Comparison of ENCODE assay signal across 10 mouse cellular contexts in genomic region chr10:81644716-81645115, GRCm38 (mm10). TPM values are rescaled to one million over a fixed set of nuclear protein-coding genes. Genes with fewer than 3 reads are reported as not detected.
DNase-seq lines count a peak whose midpoint lies in the region; ATAC-seq and TF ChIP-seq lines count a peak whose summit lies in the region.
"Had no signal": no experiment of that assay in that cellular context is flagged by ENCODE, and none has a peak within 500 bp of the region (broad histone marks: within the 10 kb centered on the region; RNA-seq: fewer than 3 reads in every experiment).

No protein-coding gene starts in this region.

- H3K4me3 ChIP-seq in forebrain, embryonic 11.5 days (ENCODE audit: low read depth, low read length), result no peak overlapping the region
- no peak overlapping the region for H3K4me3 ChIP-seq in forebrain, embryonic 14.5 days (ENCODE audit: low read depth, low read length)
- no peak overlapping the region for H3K4me3 ChIP-seq in layer of hippocampus, adult 2 months
- H3K4me3 ChIP-seq in E14TG2a.4 (replicated peaks; ENCODE audit: low read length), result peak overlapping the region; percentile 89
- no peak overlapping the region for H3K4me3 ChIP-seq in limb, embryonic 13.5 days

- TF ChIP-seq CTCF in layer of hippocampus, adult 2 months (conservative IDR thresholded peaks at IDR 0.05), result no peak
- TF ChIP-seq CTCF in E14TG2a.4 (conservative IDR thresholded peaks at IDR 0.05; ENCODE audit: low read length), result no peak

- no peaks in the 10 kb centered on the region for H3K9me3 ChIP-seq in forebrain, embryonic 11.5 days (ENCODE audit: control insufficient read depth, low read length)
- H3K9me3 ChIP-seq in forebrain, embryonic 14.5 days (replicated peaks; ENCODE audit: control insufficient read depth, low read length), result no peaks in the 10 kb centered on the region
- no peaks in the 10 kb centered on the region for H3K9me3 ChIP-seq in E14TG2a.4 (ENCODE audit: low read length)
- H3K9me3 ChIP-seq in limb, embryonic 13.5 days, result no peaks in the 10 kb centered on the region
- H3K9me3 ChIP-seq: limb, embryonic 15.5 days had no signal

- ATAC-seq in forebrain, embryonic 11.5 days (replicated peaks; ENCODE audit: low FRiP score), result no peak
- ATAC-seq in forebrain, embryonic 14.5 days, result no peak
- ATAC-seq in limb, embryonic 13.5 days (ENCODE audit: low FRiP score, low read depth), result no peak

- peak; percentile 56 for DNase-seq in forebrain, embryonic 11.5 days (ENCODE audit: low spot score)
- DNase-seq in forebrain, embryonic 14.5 days (ENCODE audit: low spot score), result no peak
- peak; percentile 3 to 15 for DNase-seq in layer of hippocampus, adult 8-10 months (ENCODE audit: low spot score in 2 of 2)
- DNase-seq in layer of hippocampus, adult 2 months (ENCODE audit: low spot score in 2 of 2), result no peak
- DNase-seq in adipocyte (ENCODE audit: low spot score), result no peak
- DNase-seq in kidney, adult 11 months, result no peak
- DNase-seq: gastrocnemius, postnatal 14 days had no signal

- H3K27me3 ChIP-seq in forebrain, embryonic 11.5 days (ENCODE audit: control insufficient read depth, insufficient read depth, low read length), result no peaks in the 10 kb centered on the region
- no peaks in the 10 kb centered on the region for H3K27me3 ChIP-seq in forebrain, embryonic 14.5 days (replicated peaks; ENCODE audit: control insufficient read depth, insufficient read depth, low read length)
- 0 out of 2 replicates have a peak, but pooled peaks cover 3% of the 10 kb centered on the region for H3K27me3 ChIP-seq in E14TG2a.4 (ENCODE audit: insufficient read depth, low read length)
- H3K27me3 ChIP-seq in limb, embryonic 13.5 days, result no peaks in the 10 kb centered on the region
- H3K27me3 ChIP-seq: limb, embryonic 15.5 days had no signal

- no peak overlapping the region for H3K9ac ChIP-seq in forebrain, embryonic 11.5 days (ENCODE audit: low read length)
- no peak overlapping the region for H3K9ac ChIP-seq in forebrain, embryonic 14.5 days (ENCODE audit: low read length)
- H3K9ac ChIP-seq in limb, embryonic 13.5 days, result no peak overlapping the region

- peaks cover 8% of the 10 kb centered on the region for H3K4me1 ChIP-seq in forebrain, embryonic 11.5 days (replicated peaks; ENCODE audit: control insufficient read depth, insufficient read depth, low read length)
- peaks cover 13% of the 10 kb centered on the region for H3K4me1 ChIP-seq in forebrain, embryonic 14.5 days (ENCODE audit: control insufficient read depth, insufficient read depth, low read length)
- H3K4me1 ChIP-seq in E14TG2a.4 (replicated peaks; ENCODE audit: low read depth, low read length), result peaks cover 48% of the 10 kb centered on the region
- peaks cover 19% of the 10 kb centered on the region for H3K4me1 ChIP-seq in limb, embryonic 13.5 days

- 94% methylated on average over 18 of the region's 18 CpGs for WGBS in forebrain, embryonic 11.5 days
- WGBS in forebrain, embryonic 14.5 days, result 91% methylated on average over 18 of the region's 18 CpGs
- WGBS in limb, embryonic 13.5 days, result 91% methylated on average over 18 of the region's 18 CpGs

- H3K4me2 ChIP-seq in forebrain, embryonic 11.5 days (ENCODE audit: low read depth, low read length, severe bottlenecking), result no peak overlapping the region
- H3K4me2 ChIP-seq in forebrain, embryonic 14.5 days (ENCODE audit: low read length), result no peak overlapping the region
- peak overlapping the region; percentile 93; the same call in 1 of the 2 replicates for H3K4me2 ChIP-seq in limb, embryonic 13.5 days (replicated peaks)

- H3K27ac ChIP-seq in forebrain, embryonic 11.5 days (ENCODE audit: low read depth, low read length), result no peak overlapping the region
- no peak overlapping the region for H3K27ac ChIP-seq in forebrain, embryonic 14.5 days (ENCODE audit: low read depth, low read length)
- H3K27ac ChIP-seq in layer of hippocampus, adult 2 months, result no peak overlapping the region
- H3K27ac ChIP-seq in limb, embryonic 13.5 days, result no peak overlapping the region

- no peaks in the 10 kb centered on the region for H3K36me3 ChIP-seq in forebrain, embryonic 11.5 days (ENCODE audit: control insufficient read depth, insufficient read depth, low read length)
- no peaks in the 10 kb centered on the region for H3K36me3 ChIP-seq in forebrain, embryonic 14.5 days (ENCODE audit: control insufficient read depth, insufficient read depth, low read length)
- peaks cover 31% of the 10 kb centered on the region for H3K36me3 ChIP-seq in E14TG2a.4 (ENCODE audit: insufficient read depth, low read length)
- H3K36me3 ChIP-seq in limb, embryonic 13.5 days, result no peaks in the 10 kb centered on the region

RNA-seq across cellular contexts. Expression of gene Gm10778, which starts 4.1 kb away (rescaled TPM):
- polyA plus RNA-seq in forebrain, embryonic 11.5 days (2014; fragmentation: Nextera tagmentation; extraction: Ambion mirVana), result 5.0 and 5.2 TPM in 2 replicates
- 5.1 and 7.1 TPM in 2 replicates for polyA plus RNA-seq in forebrain, embryonic 14.5 days (2014; fragmentation: Nextera tagmentation; extraction: Ambion mirVana)
- total RNA-seq in layer of hippocampus, adult 8-10 months (2022), result 1 to 10 TPM; 4.4 to 6.1 (median 4.7) TPM
- total RNA-seq in layer of hippocampus, adult 2 months (2021), result 1 to 10 TPM; 3.6 to 5.0 TPM
- polyA plus RNA-seq in limb, embryonic 13.5 days (2015; fragmentation: Nextera tagmentation; extraction: Ambion mirVana), result 5.1 and 5.3 TPM in 2 replicates

RNA-seq across cellular contexts. Expression of gene Ankrd24, which starts 16.4 kb away (rescaled TPM):
- polyA plus RNA-seq in forebrain, embryonic 11.5 days (2014; fragmentation: Nextera tagmentation; extraction: Ambion mirVana), result 3.9 and 4.1 TPM in 2 replicates
- polyA plus RNA-seq in forebrain, embryonic 14.5 days (2014; fragmentation: Nextera tagmentation; extraction: Ambion mirVana), result 5.2 and 6.3 TPM in 2 replicates
- 10 to 100 TPM; 33.6 to 46.4 (median 40.3) TPM for total RNA-seq in layer of hippocampus, adult 8-10 months (2022)
- 10 to 100 TPM; 33.6 to 38.6 TPM for total RNA-seq in layer of hippocampus, adult 2 months (2021)
- 11.6 and 12.1 TPM in 2 replicates for polyA plus RNA-seq in limb, embryonic 13.5 days (2015; fragmentation: Nextera tagmentation; extraction: Ambion mirVana)

RNA-seq across cellular contexts. Expression of gene Sirt6, which starts 17.1 kb away (rescaled TPM):
- 45.0 and 45.5 TPM in 2 replicates for polyA plus RNA-seq in forebrain, embryonic 11.5 days (2014; fragmentation: Nextera tagmentation; extraction: Ambion mirVana)
- 46.0 and 47.4 TPM in 2 replicates for polyA plus RNA-seq in forebrain, embryonic 14.5 days (2014; fragmentation: Nextera tagmentation; extraction: Ambion mirVana)
- 10 to 100 TPM; 27.0 to 34.2 (median 29.5) TPM for total RNA-seq in layer of hippocampus, adult 8-10 months (2022)
- 10 to 100 TPM; 29.7 to 31.4 TPM for total RNA-seq in layer of hippocampus, adult 2 months (2021)
- 60.3 and 61.9 TPM in 2 replicates for polyA plus RNA-seq in limb, embryonic 13.5 days (2015; fragmentation: Nextera tagmentation; extraction: Ambion mirVana)

RNA-seq across cellular contexts. Expression of gene BC025920, which starts 38.6 kb away (rescaled TPM):
- polyA plus RNA-seq in forebrain, embryonic 11.5 days (2014; fragmentation: Nextera tagmentation; extraction: Ambion mirVana), result 1.6 and 2.1 TPM in 2 replicates
- polyA plus RNA-seq in forebrain, embryonic 14.5 days (2014; fragmentation: Nextera tagmentation; extraction: Ambion mirVana), result 0.81 and 1.0 TPM in 2 replicates
- total RNA-seq in layer of hippocampus, adult 8-10 months (2022), result 1 to 10 TPM; 3.3 to 3.9 (median 3.7) TPM
- 1 to 10 TPM; 4.2 to 5.0 TPM for total RNA-seq in layer of hippocampus, adult 2 months (2021)
- polyA plus RNA-seq in limb, embryonic 13.5 days (2015; fragmentation: Nextera tagmentation; extraction: Ambion mirVana), result 1.3 and 1.5 TPM in 2 replicates

RNA-seq across cellular contexts. Expression of gene Tle6, which starts 43.8 kb away (rescaled TPM):
- polyA plus RNA-seq in forebrain, embryonic 11.5 days (2014; fragmentation: Nextera tagmentation; extraction: Ambion mirVana), result 3.9 and 7.7 TPM in 2 replicates
- polyA plus RNA-seq in forebrain, embryonic 14.5 days (2014; fragmentation: Nextera tagmentation; extraction: Ambion mirVana), result 2.4 and 2.5 TPM in 2 replicates
- total RNA-seq in layer of hippocampus, adult 8-10 months (2022), result 1 to 10 TPM; 5.0 to 7.3 (median 5.9) TPM
- 1 to 10 TPM; 4.1 to 5.0 TPM for total RNA-seq in layer of hippocampus, adult 2 months (2021)
- 13.8 and 18.4 TPM in 2 replicates for polyA plus RNA-seq in limb, embryonic 13.5 days (2015; fragmentation: Nextera tagmentation; extraction: Ambion mirVana)

Comparison
In these comparisons a context has a peak if more than half of its experiments do, and no peak if none do; other contexts are left out.
1. DNase-seq: peak in forebrain, embryonic 11.5 days (single experiment) and layer of hippocampus, adult 8-10 months (2 of 2); none in forebrain, embryonic 14.5 days (single experiment), layer of hippocampus, adult 2 months (0 of 2), adipocyte (single experiment) and kidney, adult 11 months (single experiment).